Mouse (Mus musculus) G1E (cell line): ENCODE measurements around the gene Bckdk. TPM values are rescaled to one million over a fixed set of nuclear protein-coding genes. Genes with fewer than 3 reads are reported as not detected.
"Not testable (repeated sequence)": the region's sequence is repeated elsewhere in the genome, so short reads cannot be mapped to it uniquely, and the experiment has no call there.

Experiments used
- ATAC-seq: 2 replicates; pipeline ENCODE4 v1.8.0; 2016; ENCODE audit warnings: mild to moderate bottlenecking; ENCODE audit not compliant: insufficient number of reproducible peaks, poor library complexity, low FRiP score, severe bottlenecking; ENCODE audit errors: extremely low read depth
- DNase-seq: peaks from one replicate; pipeline ENCODE4 v3.0.0; 2012; ENCODE audit warnings: low spot score
- H3K27me3 ChIP-seq: 2 replicates; pipeline ENCODE4 v1.6.1; 2012; ENCODE audit warnings: mild to moderate bottlenecking, low read length, inconsistent platforms; ENCODE audit not compliant: insufficient read depth
- H3K36me3 ChIP-seq: replicated peaks from 2 replicates; pipeline ENCODE3; 2012; ENCODE audit warnings: mild to moderate bottlenecking, inconsistent platforms
- H3K4me1 ChIP-seq: 2 replicates; pipeline ENCODE4 v1.6.1; 2012; ENCODE audit warnings: low read depth, low read length, inconsistent platforms, mixed read lengths; ENCODE audit not compliant: insufficient read depth
- H3K4me3 ChIP-seq: 2 replicates; pipeline ENCODE4 v1.5.1; 2012; ENCODE audit warnings: low read depth, mild to moderate bottlenecking, inconsistent platforms, low read length, moderate library complexity, mixed read lengths
- H3K9me3 ChIP-seq: replicated peaks from 2 replicates; pipeline ENCODE4 v1.6.1; 2012; ENCODE audit warnings: inconsistent platforms
- CTCF ChIP-seq: IDR thresholded peaks from 2 replicates; pipeline ENCODE4 v1.5.1; 2012; ENCODE audit warnings: low read depth, low read length, inconsistent platforms, mixed read lengths
- GATA1 ChIP-seq: IDR thresholded peaks from 2 replicates; pipeline ENCODE4 v1.6.1; 2012; ENCODE audit warnings: borderline replicate concordance, low read length, inconsistent platforms, mixed read lengths
- GATA2 ChIP-seq: IDR thresholded peaks from 2 replicates; pipeline ENCODE4 v1.6.1; 2012; ENCODE audit warnings: low read depth, low read length, inconsistent platforms, borderline replicate concordance
- POLR2AphosphoS5 ChIP-seq: IDR thresholded peaks from 2 replicates; pipeline ENCODE4 v1.6.1; 2012; ENCODE audit warnings: low read depth, low read length, inconsistent platforms; ENCODE audit not compliant: insufficient replicate concordance
- TAL1 ChIP-seq: conservative IDR thresholded peaks from 2 replicates; pipeline ENCODE4 v1.6.1; 2012; ENCODE audit warnings: low read depth, low read length, inconsistent platforms, mixed read lengths
- polyA plus RNA-seq: library from polyadenylated mRNA; stranded (reverse); fragments of >175 nt; gene quantifications from 2 replicates; pipeline ENCODE4 v1.2.3, GENCODE M21; 2012
- total RNA-seq, 2 experiments: library from RNA; stranded (forward) in 1 of 2; stranded (reverse) in 1 of 2; fragments of 200-1000 nt in 1 of 2; fragments of >200 nt in 1 of 2; fragmentation: Nextera tagmentation in 1 of 2; gene quantifications; 2 replicates each; pipeline ENCODE4 v1.2.3; 2014 to 2017

The Bckdk gene
- total and polyA plus RNA-seq, 3 experiments: 40.4 to 134 (median 73.4) TPM

DNA sequence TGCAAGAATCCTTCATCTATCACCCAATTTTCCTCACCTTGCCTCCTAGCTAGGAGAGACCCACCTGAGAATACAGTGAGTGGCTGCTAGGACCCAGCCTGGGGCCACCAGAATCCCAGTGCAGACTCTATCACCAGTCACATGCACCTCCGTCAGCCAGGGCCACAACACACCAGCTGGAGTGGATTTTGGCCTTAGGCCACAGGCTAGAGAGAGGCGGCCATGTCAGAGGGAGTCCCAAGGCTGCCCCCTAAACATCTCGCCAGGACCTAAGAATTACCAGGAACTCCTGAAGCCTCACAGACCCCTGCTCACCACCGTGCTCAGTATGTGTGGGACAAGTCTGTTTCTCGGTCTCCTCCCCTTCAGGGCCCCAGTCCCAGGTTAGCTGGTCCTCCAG lies 30.2 kb downstream of the Bckdk start:
- no peak for TF ChIP-seq GATA1
- no peak for TF ChIP-seq POLR2AphosphoS5
- no peak for TF ChIP-seq CTCF
- no peak for TF ChIP-seq GATA2
- TF ChIP-seq TAL1: no peak
- DNase-seq: no peak
- no peaks in the 10 kb centered on the region for H3K9me3 ChIP-seq
- ATAC-seq: no peak
- H3K4me3 ChIP-seq: no peak overlapping the region
- no peaks in the 10 kb centered on the region for H3K36me3 ChIP-seq
- H3K4me1 ChIP-seq: peaks cover 44% of the 10 kb centered on the region
- H3K27me3 ChIP-seq: peaks cover 18% of the 10 kb centered on the region

DNA sequence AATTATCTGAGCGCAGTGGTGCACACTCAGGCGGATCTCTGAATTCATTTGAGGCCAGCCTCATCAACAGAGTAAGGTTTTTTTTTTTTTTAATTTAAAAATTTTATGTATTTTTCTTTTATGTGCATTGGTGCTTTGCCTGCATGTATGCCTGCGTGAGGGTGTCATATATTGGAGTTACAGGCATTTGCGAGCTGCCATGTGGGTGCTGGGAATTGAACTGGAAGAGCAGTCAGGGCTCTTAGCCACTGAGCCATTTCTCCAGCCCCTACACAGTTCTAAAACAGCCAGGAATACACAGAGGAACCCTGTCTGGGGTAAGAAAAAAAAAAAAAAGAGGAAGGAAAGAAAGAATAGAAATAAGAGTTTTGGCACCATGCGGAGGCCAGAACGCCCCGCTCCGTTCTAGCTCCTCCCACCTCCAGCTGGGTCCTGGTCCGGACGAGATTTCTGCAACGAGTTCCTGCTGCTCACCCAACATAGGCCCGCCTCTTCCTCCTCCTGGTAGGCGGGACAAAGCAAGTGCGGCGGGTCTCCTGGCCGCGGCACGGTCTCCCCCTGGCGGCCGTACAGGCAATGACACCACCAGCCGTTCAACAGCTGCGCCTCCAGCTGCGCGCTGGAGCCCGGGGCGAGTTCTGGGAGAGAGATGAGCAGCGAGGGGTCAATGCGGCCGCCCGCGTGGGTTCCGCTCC lies 31.3 kb downstream of the Bckdk start:
- TF ChIP-seq CTCF (peak; percentile 88), GATA1 (no peak)
- Histone ChIP-seq H3K27me3 (peaks cover 12% of the 10 kb centered on the region), H3K4me3 (peak overlapping the region; percentile 88), H3K9me3 (no peaks in the 10 kb centered on the region), H3K36me3 (no peaks in the 10 kb centered on the region), H3K4me1 (peaks cover 36% of the 10 kb centered on the region)
- DNase-seq (peak; percentile 99), ATAC-seq (peak; percentile 99)

DNA sequence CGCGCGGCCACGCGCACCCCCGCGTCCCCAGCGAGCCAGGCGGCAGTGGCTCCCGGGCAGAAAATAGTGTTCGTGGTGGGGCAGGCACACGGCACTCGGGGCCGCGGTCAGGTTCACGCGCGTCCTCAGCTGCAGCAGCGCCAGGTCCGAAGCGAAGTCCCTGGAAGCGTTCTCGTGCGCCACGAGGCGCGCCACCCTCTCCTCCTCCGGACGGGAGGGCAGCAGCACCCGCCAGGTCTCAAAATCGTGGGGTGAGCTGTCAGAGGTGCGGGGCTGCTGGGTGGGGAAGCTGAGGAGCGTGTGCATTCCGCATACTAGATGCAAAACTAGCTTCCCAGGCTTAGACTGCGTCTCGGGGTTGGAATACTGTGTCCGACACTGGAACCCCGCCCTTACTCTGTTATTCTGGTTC lies 31.9 kb downstream of the Bckdk start:
- ATAC-seq (no peak), DNase-seq (peak; percentile 53)
- peak overlapping the region; percentile 88 for H3K4me3 ChIP-seq
- H3K36me3 ChIP-seq: no peaks in the 10 kb centered on the region
- H3K27me3 ChIP-seq: peaks cover 13% of the 10 kb centered on the region
- peaks cover 34% of the 10 kb centered on the region for H3K4me1 ChIP-seq
- TF ChIP-seq TAL1: no peak
- TF ChIP-seq POLR2AphosphoS5: no peak
- no peak for TF ChIP-seq GATA1
- no peak for TF ChIP-seq GATA2
- TF ChIP-seq CTCF: no peak
- no peaks in the 10 kb centered on the region for H3K9me3 ChIP-seq

DNA sequence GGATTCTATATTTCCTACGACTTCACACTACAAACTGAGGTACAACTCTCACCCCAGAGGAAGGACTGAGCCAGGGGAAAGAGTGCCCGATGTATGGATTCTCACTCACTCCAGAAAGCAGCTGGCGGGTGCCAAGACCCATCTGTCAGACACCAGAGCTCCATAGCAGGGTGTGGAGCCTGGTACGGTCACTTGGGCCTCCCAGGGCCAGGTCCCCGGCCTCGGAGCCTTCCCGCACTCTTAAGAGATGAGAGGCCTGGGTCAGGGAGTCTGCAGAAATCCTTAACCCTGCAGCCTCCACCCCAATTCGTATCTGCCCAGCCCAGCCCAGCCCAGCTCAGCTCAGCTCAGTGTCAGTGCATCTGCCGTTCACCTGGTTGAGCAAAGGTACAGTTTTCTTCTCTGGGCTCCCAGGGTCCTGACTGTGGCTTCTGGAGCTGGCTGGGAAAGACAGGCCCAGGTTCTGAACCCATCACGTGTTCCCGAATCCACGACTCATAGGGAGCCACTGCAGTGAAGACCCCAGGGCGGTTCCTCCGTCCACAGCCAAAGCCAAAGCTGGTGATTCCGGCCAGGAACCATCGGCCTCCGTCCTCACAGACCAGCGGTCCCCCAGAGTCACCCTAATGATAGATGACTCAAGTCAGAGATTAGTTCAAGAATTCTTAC lies 32.5 kb downstream of the Bckdk start:
- peak overlapping the region; percentile 88 for H3K4me3 ChIP-seq
- ATAC-seq: no peak

DNA sequence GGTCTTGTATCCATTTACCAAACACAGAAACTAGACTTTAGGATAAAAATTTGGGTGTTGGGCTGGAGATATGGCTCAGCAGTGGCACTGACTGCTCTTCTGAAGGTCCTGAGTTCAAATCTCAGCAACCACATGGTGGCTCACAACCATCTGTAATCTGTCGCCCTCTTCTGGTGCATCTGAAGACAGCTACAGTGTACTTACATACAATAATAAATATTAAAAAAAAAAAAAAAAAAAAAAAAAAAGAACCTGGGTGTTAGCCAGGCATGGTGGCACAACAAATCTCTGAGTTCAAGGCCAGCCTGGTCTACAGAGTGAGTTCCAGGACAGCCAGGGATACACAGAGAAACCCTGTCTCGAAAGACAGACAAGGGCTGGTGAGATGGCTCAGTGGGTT lies 38.2 kb downstream of the Bckdk start:
- DNase-seq, H3K4me3 ChIP-seq, H3K36me3 ChIP-seq, ATAC-seq, H3K9me3 ChIP-seq, H3K4me1 ChIP-seq: not testable (repeated sequence)
- H3K27me3 ChIP-seq: peaks cover 53% of the 10 kb centered on the region

More for the DNA sequence above, 32.5 kb downstream of the Bckdk start:
- Histone ChIP-seq H3K27me3 (peaks cover 18% of the 10 kb centered on the region), H3K4me1 (peaks cover 34% of the 10 kb centered on the region), H3K36me3 (no peaks in the 10 kb centered on the region), H3K9me3 (no peaks in the 10 kb centered on the region)
- no peak for TF ChIP-seq POLR2AphosphoS5
- TF ChIP-seq TAL1: no peak
- no peak for TF ChIP-seq GATA1
- no peak for TF ChIP-seq GATA2
- TF ChIP-seq CTCF: no peak
- no peak for DNase-seq

DNA sequence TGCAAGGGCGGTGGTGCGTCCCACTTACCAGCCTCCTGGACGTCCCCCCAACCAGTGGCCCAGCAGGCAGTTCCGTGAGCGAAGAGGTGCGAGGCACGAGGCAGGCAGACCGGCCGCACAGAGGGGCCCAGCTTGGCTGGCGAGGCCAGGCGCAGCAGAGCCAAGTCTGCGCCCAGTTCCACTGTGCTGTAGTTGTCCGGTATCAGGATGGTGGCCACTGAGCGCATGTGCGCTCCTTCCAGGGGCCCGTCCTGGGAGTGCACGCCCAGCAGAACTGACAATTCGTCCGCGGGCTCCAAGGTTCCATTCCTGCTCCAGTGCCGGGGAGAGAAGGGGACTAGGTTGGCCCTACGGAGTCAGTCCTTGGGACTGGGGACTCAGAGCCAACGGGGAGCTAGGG lies 40.7 kb downstream of the Bckdk start:
- no peak for DNase-seq
- no peaks in the 10 kb centered on the region for H3K9me3 ChIP-seq
- ATAC-seq: no peak
- no peaks in the 10 kb centered on the region for H3K4me1 ChIP-seq
- TF ChIP-seq TAL1 (no peak), GATA2 (no peak), CTCF (no peak), GATA1 (no peak), POLR2AphosphoS5 (no peak)
- H3K36me3 ChIP-seq: no peaks in the 10 kb centered on the region
- no peak overlapping the region for H3K4me3 ChIP-seq
- H3K27me3 ChIP-seq: peaks cover 68% of the 10 kb centered on the region

DNA sequence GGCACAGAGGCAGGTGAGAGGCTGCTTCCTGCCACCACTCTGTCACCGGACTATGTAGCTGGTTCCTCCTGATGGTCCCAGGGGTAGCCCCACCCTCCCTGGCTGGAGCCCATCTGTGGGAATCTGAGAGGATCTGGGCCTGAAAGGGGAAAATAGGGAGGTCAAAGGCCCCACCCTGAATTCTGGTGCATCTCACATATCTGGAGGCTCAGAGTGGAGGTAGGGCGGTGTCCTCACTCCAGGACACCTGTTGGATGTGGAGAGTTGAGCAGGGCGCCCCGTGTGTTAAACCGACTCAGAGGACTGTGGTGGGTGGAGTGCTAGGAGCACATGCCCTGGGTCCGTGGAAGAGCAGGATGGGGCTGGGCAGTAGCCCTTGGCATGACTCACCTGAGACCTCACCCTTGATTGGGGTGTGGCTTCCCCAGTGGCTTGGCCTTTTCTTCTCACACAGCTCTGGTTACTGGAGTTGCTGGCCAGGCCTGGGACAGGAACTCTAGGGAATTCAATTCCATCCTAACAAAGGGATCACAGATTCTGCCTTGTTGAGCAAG lies 42.7 kb downstream of the Bckdk start, which contains the start of gene Prss36:
Gene Prss36, minus strand, starts transcription at position 256 of the 554 bp plus-strand sequence.
- ATAC-seq (no peak), DNase-seq (no peak)
- H3K9me3 ChIP-seq: no peaks in the 10 kb centered on the region
- no peak within 1 kb of the TSS for H3K4me3 ChIP-seq
- H3K4me1 ChIP-seq: no peaks in the 10 kb centered on the region
- no peak for TF ChIP-seq TAL1
- no peak for TF ChIP-seq POLR2AphosphoS5
- no peak for TF ChIP-seq GATA1
- H3K36me3 ChIP-seq: no peaks in the 10 kb centered on the region
- peaks cover 70% of the 10 kb centered on the region for H3K27me3 ChIP-seq
